Mouse (Mus musculus) inflammation-experienced regulatory T-cells, adult 6 months (primary cell): ENCODE results near the gene 9630041A04Rik. TPM values are rescaled to one million over a fixed set of nuclear protein-coding genes. Genes with fewer than 3 reads are reported as not detected.

Source experiments
- ATAC-seq: one replicate; pipeline ENCODE4 v1.8.0; 2017
- polyA plus RNA-seq, 3 experiments: library from polyadenylated mRNA; unstranded; fragments of 100-300 nt; shearing (Covaris generic); gene quantifications; one replicate each; pipeline ENCODE4 v1.2.1; 2017

Gene 9630041A04Rik
- polyA plus RNA-seq, 3 experiments from 2014 or later: not detected

DNA sequence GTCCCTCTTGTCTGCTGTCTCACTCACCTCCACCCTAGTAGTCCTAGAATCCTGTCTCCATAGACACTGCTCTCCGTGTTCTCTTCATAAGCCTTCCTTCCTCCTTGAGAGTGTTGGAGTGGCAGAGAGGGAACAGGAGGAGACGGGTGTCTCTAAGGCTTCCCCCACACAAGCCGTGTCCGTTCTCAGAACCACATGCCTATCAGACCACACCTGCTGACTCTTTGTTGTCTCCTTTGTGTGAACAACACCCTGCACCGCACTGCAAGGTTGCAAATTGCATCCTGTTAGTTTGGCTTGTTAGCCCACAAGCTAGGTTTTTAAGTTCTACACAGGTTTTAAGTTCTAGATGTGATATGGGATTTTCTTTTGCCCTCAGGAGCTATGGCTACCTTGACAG lies 57.7 kb downstream of the 9630041A04Rik start:
- no peak for ATAC-seq

DNA sequence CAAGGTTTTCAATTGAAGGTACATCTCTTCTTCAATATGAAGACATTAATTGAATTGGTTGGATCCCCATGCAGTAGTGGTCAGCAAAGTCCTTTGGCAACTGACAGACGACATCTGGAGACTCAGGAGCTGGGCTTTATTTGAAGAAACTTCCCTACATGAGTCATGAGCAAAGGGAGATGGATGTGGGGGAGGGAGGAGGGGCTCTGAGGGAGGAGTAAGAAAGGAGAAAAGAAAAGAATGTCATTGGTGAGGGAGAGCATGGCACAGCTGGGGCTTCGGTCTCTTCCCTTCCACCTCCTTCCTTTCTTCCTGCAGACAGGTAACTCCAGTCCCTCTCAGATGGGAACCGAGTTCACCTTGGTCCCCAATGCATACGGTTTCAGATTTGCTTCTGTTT lies 61.2 kb downstream of the 9630041A04Rik start:
- no peak for ATAC-seq

DNA sequence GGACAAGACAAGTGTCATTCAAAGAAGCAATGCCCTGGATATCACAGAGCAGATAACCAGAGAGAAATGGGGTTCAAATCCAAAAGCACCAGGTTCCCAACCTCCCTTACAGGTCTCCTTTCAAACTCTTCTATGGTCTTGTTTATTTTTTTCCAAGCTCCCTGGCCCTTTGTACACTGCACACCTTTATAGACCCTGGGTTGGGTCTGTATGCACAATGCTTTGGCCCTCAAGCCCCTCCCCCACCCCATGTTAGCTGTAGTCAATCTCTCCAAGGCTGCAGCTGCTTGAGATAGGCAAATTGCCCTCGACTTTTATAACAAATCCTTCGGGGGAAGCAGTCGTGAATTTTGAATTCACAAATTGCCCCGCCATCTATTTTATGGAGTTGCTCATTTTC lies 63.2 kb downstream of the 9630041A04Rik start:
- no peak for ATAC-seq

DNA sequence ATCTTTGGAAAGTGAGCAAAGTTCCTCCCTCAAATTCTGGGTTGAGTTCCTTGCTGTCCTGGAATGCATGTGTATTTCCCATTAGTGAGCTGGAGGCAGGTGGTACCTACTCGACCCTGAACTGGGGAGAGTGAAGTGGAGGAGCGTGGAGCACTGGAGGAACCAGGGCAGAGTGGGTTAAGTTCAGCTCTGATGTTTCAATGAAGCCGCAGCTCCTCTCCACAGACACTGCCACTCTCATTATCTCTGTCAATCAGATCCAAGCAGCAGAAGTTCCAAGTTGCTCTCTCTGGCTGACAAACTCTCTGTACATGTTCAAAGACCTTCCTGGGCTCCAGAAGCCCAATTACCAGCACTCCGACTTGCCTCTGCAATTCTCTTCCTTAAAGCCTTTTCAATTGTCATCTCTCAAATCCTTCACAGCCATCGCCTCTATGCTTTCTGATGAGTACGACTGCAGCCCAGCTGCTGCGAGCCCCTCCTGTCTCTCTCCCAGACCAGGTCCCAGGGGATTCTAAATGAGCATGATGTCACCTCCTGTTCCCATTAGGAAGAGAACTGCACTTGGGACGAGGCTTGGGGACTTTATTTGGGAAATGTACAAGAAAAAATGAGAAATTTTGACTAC lies 72.4 kb downstream of the 9630041A04Rik start:
- no peak for ATAC-seq

DNA sequence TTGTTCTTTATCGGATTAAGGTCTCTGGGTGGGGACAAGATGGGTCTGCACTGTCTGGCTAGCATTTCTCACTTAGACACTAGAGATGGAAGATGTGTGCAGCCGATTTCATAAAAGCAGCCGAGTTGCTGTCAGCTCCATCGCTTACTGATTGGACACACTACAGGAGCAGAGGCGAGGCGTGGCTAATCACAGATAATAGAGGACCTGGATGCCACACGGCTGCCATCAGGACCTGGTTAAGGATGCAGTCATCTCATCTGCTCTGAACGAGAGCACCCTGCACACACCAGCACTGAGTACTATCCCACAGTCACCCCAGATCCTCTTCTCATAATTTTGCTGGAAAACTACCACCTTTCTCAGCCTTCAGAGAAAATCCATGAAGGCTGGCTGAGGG lies 73.2 kb downstream of the 9630041A04Rik start:
- ATAC-seq: no peak

- ATAC-seq: no peak
Observed at GRCm38 (mm10) chr9:101938066-101938465, 76.4 kb downstream of the 9630041A04Rik start.

- no peak for ATAC-seq
Observed at GRCm38 (mm10) chr9:101939006-101939405, 77.4 kb downstream of the 9630041A04Rik start.

DNA sequence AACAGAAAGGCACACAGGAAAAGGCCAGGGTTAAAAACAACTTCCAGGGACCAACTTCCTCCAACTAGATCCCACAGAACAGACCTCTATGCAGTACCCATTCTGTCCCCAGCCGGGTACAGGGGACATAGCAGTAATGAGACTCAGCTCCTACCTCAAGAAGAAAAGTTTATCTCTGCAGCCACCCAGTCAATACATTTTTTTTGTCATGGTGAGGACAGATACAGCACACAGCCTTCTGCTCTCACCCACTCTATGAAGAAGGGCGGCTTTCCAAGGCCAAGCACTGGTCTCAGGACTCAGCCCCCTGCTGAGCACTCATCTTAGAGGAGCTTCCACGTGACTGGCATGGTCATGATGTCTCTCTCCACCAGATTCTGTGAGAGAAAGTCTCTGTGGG lies 78.5 kb downstream of the 9630041A04Rik start:
- no peak for ATAC-seq

DNA sequence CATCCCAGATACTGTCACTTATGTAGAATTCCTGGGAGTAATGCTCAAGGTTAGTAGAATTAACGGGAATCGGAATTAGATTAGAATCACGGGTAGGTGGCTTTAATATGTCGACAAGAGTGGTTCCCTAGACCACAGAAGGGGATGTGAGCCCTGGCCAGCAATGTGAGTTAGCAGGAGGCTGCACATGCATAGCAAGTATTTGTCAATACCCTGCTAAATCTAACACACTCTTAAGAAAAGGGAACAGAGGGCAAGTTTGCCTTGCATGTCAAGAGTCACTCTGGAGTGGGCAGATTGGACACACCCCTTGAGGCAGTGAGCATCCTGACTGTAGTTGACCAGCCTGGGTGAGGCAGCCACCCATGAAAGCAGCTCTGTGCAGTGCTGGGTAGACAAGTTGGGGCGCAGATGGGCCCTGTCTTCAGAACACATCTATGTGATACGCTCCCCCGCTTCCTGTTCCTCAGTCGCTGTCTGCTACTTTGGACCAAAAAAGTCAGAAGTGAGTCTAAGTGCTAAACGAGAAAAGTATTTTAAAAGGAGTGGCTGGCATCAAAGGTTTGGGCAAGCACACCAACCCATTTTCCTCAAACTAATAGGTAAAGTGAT lies 80.5 kb downstream of the 9630041A04Rik start:
- ATAC-seq: no peak

GRCm38 (mm10) chr9:101945326-101945725 lies 83.7 kb downstream of the 9630041A04Rik start:
- no peak for ATAC-seq

DNA sequence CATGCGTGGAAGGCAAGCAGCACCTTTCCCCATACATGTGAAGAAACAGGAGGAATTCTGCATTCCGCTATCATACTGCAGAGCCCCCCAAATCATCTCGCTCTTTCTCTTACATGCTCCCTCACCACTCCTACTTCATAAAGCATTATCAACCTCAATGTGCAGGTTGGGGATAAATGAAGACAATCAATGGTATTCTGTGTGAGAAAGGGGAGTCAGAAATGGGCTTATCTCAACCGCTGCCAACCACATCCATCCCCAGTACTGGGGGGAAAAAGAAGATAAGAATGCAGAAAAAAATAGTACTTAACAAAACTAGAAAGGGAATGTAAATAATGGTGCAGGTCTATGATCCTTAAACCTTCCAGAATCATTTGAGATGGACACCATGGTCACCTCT lies 84.2 kb downstream of the 9630041A04Rik start:
- no peak for ATAC-seq

GRCm38 (mm10) chr9:101950101-101950500 lies 88.5 kb downstream of the 9630041A04Rik start:
- no peak for ATAC-seq

- ATAC-seq: no peak
Observed at GRCm38 (mm10) chr9:101954529-101954928, 92.9 kb downstream of the 9630041A04Rik start.

- ATAC-seq: no peak
Observed at GRCm38 (mm10) chr9:101956228-101956627, 94.6 kb downstream of the 9630041A04Rik start.

- no peak for ATAC-seq
Observed at GRCm38 (mm10) chr9:101971806-101972205, 110.2 kb downstream of the 9630041A04Rik start.

DNA sequence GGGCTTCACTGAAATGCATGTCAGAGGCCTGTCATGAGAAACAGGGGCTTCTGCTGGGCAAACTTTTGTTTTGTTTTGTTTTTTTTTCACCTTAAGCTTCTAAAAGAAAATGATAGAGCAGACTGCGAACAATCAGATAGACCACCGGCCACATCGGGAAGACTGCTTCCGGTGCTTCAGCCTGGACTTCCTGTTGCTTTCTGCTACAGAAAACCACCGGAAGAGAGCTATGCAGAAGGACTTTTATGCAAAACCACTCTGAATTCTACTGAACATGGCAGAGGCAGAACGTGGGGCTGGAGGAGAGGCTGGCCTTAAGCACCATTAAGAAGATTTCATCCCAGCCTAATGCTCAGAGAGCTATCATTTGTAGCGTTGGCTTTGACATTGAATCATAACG lies 110.7 kb downstream of the 9630041A04Rik start:
- peak; percentile 35 for ATAC-seq

DNA sequence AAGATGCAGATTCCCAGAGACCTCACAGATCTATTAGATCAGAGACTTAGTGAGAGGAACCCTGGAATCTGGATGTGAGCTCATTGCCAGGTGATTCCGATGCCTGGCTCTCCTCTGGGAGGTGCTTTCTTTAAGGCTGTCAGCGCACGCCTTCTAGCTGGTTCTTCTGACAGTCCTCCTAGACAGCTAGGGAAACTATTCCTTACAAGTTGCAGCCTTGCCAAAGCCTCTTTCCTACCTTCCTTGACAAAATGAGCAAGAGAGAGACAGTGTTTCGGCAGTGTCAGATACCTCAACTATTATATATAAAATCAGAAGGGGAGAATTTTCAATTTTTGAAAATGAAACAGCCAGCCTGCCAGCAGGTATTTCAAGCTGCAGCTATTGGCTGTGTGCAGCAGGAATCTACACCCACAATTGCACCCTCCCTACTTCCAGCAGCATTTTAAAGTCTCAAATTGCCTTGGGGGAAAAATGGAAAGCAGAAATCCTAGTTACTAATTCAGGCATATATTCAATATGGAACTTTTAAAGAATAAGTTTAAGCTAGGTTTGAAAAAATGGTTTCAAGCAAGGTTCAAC lies 115.3 kb downstream of the 9630041A04Rik start:
- no peak for ATAC-seq

GRCm38 (mm10) chr9:101981161-101981560 lies 119.5 kb downstream of the 9630041A04Rik start:
- ATAC-seq: no peak

DNA sequence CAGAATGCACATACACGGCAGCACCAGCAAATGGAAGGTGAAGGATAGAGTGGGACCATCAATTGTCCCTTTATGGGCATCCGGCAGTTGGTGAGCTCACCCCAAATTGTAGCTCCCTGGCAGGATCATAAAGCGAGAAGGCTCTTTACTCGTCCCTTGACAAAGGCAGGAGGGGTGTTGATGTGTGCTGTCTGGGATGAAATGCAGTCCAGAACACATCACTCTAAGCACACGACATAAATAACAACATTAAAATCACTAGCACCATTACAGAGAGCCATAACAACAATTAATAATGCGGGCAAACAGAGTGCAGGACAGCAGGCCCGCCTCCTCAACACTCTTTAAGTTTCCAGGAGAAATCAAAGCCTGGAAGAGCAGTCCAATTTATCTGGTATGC lies 120.7 kb downstream of the 9630041A04Rik start:
- ATAC-seq: no peak

- no peak for ATAC-seq
Observed at GRCm38 (mm10) chr9:101986910-101987309, 125.3 kb downstream of the 9630041A04Rik start.

DNA sequence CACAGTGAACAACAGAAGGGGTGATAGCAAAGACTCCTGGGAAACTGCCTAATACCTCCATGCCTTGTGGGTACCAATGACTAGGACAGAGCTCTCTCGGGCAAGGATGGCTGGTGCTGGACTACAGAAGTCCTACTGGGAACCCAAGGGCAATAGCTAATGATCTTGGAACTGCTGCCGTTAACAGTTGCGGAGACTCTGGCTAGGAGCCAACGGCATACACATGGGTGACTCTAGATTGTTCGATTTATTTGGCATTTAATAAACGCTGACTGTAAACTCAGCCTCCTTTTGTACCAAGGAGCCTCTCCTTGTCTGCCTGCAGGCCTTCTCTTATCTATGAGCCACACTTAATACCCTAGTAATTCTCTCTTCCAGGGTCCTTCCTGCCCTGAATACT lies 128.4 kb downstream of the 9630041A04Rik start:
- ATAC-seq: no peak

GRCm38 (mm10) chr9:101990836-101991235 lies 129.2 kb downstream of the 9630041A04Rik start:
- no peak for ATAC-seq
